Mouse (Mus musculus): ENCODE results near the gene Vmn1r195.

DNA sequence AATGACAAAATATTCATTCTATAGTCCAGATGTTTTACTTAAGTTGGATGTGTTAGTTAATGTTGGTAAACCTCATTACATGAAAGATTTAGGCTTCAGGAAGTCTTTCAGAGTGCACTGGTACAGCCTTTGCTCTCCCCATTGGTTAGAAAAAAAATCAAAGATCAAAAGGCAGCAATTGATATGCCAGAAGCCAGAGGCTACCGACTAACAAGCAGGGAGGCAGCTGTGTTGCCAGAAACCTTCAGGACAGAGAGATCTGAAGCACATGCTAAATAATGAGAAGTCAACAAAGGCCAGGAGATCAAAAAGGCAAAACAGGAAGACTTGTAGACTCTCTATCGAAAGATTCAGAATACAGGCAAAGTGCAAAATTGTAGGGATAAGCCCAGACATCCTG lies 1.4 kb downstream of the Vmn1r195 start:
- TF ChIP-seq POLR2A (IDR thresholded peaks at IDR 0.05; ENCODE audit: borderline replicate concordance, low read depth, low read length) (no peak), CTCF (IDR thresholded peaks at IDR 0.05; ENCODE audit: low read depth, low read length) (no peak)

All from bone marrow macrophage, adult 2 months (primary cell).